Mouse (Mus musculus) liver, embryonic 11.5 days (tissue): ENCODE data around the gene Ahr. TPM values are rescaled to one million over a fixed set of nuclear protein-coding genes. Genes with fewer than 3 reads are reported as not detected.
A peak's percentile ranks its signal among the peaks of the same experiment; 100 is the strongest.

ENCODE experiments used
- ATAC-seq: fragments of 200-750 bp; cut with Nextera tagmentation; replicated peaks from 2 replicates; pipeline ENCODE4 v1.8.0; 2017; ENCODE audit warnings: moderate number of reproducible peaks, mild to moderate bottlenecking, moderate TSS enrichment, moderate library complexity; ENCODE audit not compliant: low FRiP score
- DNase-seq: peaks from one replicate; pipeline ENCODE4 v3.0.0-alpha.2; 2017; ENCODE audit warnings: low spot score
- H3K27ac ChIP-seq: fragments of 300-500 bp; sonication (generic); 2 replicates; pipeline ENCODE4 v1.5.1; 2014; ENCODE audit warnings: mild to moderate bottlenecking, low read depth, low read length, control low read depth
- H3K27me3 ChIP-seq: fragments of 300-500 bp; sonication (generic); replicated peaks from 2 replicates; pipeline ENCODE4 v1.6.1; 2014; ENCODE audit warnings: low read length, mixed read lengths; ENCODE audit not compliant: control insufficient read depth, insufficient read depth
- H3K36me3 ChIP-seq: fragments of 300-500 bp; sonication (generic); 2 replicates; pipeline ENCODE4 v1.6.1; 2014; ENCODE audit warnings: mild to moderate bottlenecking, low read length, moderate library complexity, mixed read lengths; ENCODE audit not compliant: control insufficient read depth, insufficient read depth
- H3K4me1 ChIP-seq: fragments of 300-500 bp; sonication (generic); replicated peaks from 2 replicates; pipeline ENCODE4 v1.6.1; 2014; ENCODE audit warnings: low read length, mixed read lengths; ENCODE audit not compliant: control insufficient read depth, insufficient read depth
- H3K4me2 ChIP-seq: fragments of 300-500 bp; sonication (generic); 2 replicates; pipeline ENCODE4 v1.6.1; 2014; ENCODE audit warnings: mild to moderate bottlenecking, control low read depth, moderate library complexity
- H3K4me3 ChIP-seq: fragments of 300-500 bp; sonication (generic); 2 replicates; pipeline ENCODE4 v1.5.1; 2014; ENCODE audit warnings: low read depth, low read length, control low read depth
- H3K9ac ChIP-seq: fragments of 300-500 bp; sonication (generic); 2 replicates; pipeline ENCODE4 v1.6.1; 2014; ENCODE audit warnings: low read depth, low read length, control low read depth
- H3K9me3 ChIP-seq: fragments of 300-500 bp; sonication (generic); 2 replicates; pipeline ENCODE4 v1.6.1; 2016; ENCODE audit warnings: low read length, inconsistent platforms, mixed read lengths; ENCODE audit not compliant: control insufficient read depth
- WGBS: fragments of 180-500 bp; shearing (Covaris S2); extraction: QIAGEN DNeasy Blood & Tissue Kit; methylation state at CpG from one replicate; pipeline ENCODE4 v1.1.7; 2014; 5-methylcytosine and 5-hydroxymethylcytosine counted together
- polyA plus RNA-seq: library from polyadenylated mRNA; unstranded; fragments of >200 nt; fragmentation: Nextera tagmentation; extraction: Ambion mirVana; gene quantifications from 2 replicates; pipeline ENCODE4 v1.2.1, GENCODE M21; 2014

Gene Ahr
- polyA plus RNA-seq, 1 experiment from 2014 or later, result 3.1 TPM

DNA sequence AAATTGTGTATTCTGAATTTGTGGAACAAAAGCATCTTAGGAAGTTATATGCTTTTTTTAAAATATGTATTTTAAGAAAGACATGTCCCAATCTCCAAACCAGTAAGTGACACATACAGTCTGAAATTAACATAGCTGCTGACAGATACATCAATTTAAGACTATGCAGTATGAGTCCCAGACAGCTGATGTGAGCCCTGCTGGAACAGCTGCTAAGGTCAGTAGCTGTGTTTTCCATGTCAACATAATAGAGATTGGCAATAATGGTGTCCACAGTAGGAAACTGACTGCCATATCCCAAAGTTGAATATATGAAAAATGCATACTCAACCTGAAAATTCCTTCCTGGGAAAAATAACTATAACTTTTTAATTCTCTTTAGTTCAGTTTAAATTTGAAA, 15.5 kb upstream of the Ahr start:
- H3K4me1 ChIP-seq, result no peaks in the 10 kb centered on the region
- no peak overlapping the region for H3K27ac ChIP-seq
- no peaks in the 10 kb centered on the region for H3K36me3 ChIP-seq
- no peak overlapping the region for H3K4me3 ChIP-seq
- H3K27me3 ChIP-seq, result no peaks in the 10 kb centered on the region
- H3K9me3 ChIP-seq, result no peaks in the 10 kb centered on the region
- ATAC-seq, result no peak
- no peak overlapping the region for H3K4me2 ChIP-seq
- DNase-seq, result no peak
- no peak overlapping the region for H3K9ac ChIP-seq

- no peaks in the 10 kb centered on the region for H3K27me3 ChIP-seq
- no peaks in the 10 kb centered on the region for H3K36me3 ChIP-seq
- no peaks in the 10 kb centered on the region for H3K4me1 ChIP-seq
- no peak overlapping the region for H3K4me3 ChIP-seq
- H3K9me3 ChIP-seq, result no peaks in the 10 kb centered on the region
- H3K4me2 ChIP-seq, result no peak overlapping the region
- no peak overlapping the region for H3K9ac ChIP-seq
- H3K27ac ChIP-seq, result no peak overlapping the region
- no peak for ATAC-seq
- no peak for DNase-seq
- 76% methylated on average over 3 of the region's 3 CpGs for WGBS
Measured at GRCm38 (mm10) chr12:35542836-35543235, 8.0 kb upstream of the Ahr start.

GRCm38 (mm10) chr12:35538843-35539242, 4.0 kb upstream of the Ahr start:
- Histone ChIP-seq H3K4me1 (no peaks in the 10 kb centered on the region), H3K4me3 (no peak overlapping the region), H3K9ac (no peak overlapping the region), H3K9me3 (no peaks in the 10 kb centered on the region), H3K27ac (no peak overlapping the region), H3K36me3 (no peaks in the 10 kb centered on the region), H3K27me3 (no peaks in the 10 kb centered on the region), H3K4me2 (no peak overlapping the region)
- DNase-seq (no peak), ATAC-seq (no peak)
- WGBS, result 42% methylated on average over 3 of the region's 3 CpGs

GRCm38 (mm10) chr12:35534114-35534753, 604 bp downstream of the Ahr start:
- Histone ChIP-seq H3K9ac (peak overlapping the region; percentile 73), H3K4me3 (peak overlapping the region; percentile 81), H3K9me3 (no peaks in the 10 kb centered on the region), H3K27ac (no peak overlapping the region), H3K4me1 (no peaks in the 10 kb centered on the region; the same call in 1 of the 2 replicates), H3K27me3 (no peaks in the 10 kb centered on the region), H3K4me2 (peak overlapping the region; percentile 99), H3K36me3 (no peaks in the 10 kb centered on the region)
- ATAC-seq (peak; percentile 57), DNase-seq (peak; percentile 58)
- 1% methylated on average over 49 of the region's 49 CpGs for WGBS

GRCm38 (mm10) chr12:35533748-35534113, 1.1 kb downstream of the Ahr start:
- Histone ChIP-seq H3K27ac (no peak overlapping the region), H3K4me1 (no peaks in the 10 kb centered on the region; the same call in 1 of the 2 replicates), H3K9ac (no peak overlapping the region; the same call in 1 of the 2 replicates), H3K9me3 (no peaks in the 10 kb centered on the region), H3K4me2 (peak overlapping the region; percentile 99), H3K4me3 (peak overlapping the region; percentile 81), H3K36me3 (no peaks in the 10 kb centered on the region), H3K27me3 (no peaks in the 10 kb centered on the region)
- ATAC-seq (no peak), DNase-seq (no peak)

GRCm38 (mm10) chr12:35533133-35533532, 1.7 kb downstream of the Ahr start:
- Histone ChIP-seq H3K9ac (no peak overlapping the region), H3K27ac (no peak overlapping the region), H3K27me3 (no peaks in the 10 kb centered on the region), H3K9me3 (no peaks in the 10 kb centered on the region), H3K4me3 (no peak overlapping the region), H3K36me3 (no peaks in the 10 kb centered on the region), H3K4me1 (no peaks in the 10 kb centered on the region; the same call in 1 of the 2 replicates), H3K4me2 (peak overlapping the region; percentile 20; the same call in 1 of the 2 replicates)
- ATAC-seq (no peak), DNase-seq (no peak)
- WGBS, result 53% methylated on average over 5 of the region's 5 CpGs

DNA sequence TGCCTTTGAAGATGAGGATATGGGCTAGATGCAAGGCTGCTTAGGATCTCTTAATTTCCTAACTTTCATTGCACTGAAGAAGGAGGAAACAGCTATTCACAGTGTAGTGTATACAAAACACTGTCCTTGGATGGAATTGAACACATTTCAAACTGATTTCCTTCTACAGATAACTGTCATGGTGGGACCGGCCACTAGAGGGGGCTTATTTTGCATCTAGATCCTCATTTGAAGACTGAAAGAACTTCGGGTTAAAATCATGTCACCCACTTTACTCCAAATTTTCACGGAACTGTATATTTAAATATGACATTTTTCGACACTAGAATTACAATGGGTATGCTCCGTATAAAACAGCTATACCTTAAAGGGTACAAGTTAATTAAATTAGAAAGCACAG, 2.7 kb downstream of the Ahr start:
- WGBS, result 13% methylated on average over 5 of the region's 5 CpGs
- peak overlapping the region; percentile 25; the same call in 1 of the 2 replicates for H3K4me2 ChIP-seq
- no peak for ATAC-seq

DNA sequence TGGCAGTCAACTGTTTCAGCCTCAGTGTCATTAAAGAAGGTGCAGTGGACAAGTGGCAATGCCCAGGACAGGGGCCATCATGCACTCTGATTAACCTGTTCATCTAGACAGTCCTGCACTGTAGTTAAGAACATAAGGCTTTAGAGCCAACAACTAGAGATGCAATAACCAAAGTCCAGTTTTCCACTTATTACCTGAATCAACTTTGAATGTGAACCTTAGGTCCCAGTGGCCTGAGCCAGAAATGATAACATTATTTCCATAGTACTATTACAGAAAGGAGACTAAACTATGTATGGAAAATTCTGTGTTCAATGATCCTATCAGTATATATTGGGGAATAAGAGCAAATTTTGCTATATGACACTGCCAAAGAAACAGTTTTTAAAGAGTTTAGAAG, 4.3 kb downstream of the Ahr start:
- Histone ChIP-seq H3K9me3 (no peaks in the 10 kb centered on the region), H3K9ac (no peak overlapping the region), H3K27me3 (no peaks in the 10 kb centered on the region), H3K4me1 (no peaks in the 10 kb centered on the region; the same call in 1 of the 2 replicates), H3K27ac (no peak overlapping the region), H3K36me3 (no peaks in the 10 kb centered on the region), H3K4me3 (no peak overlapping the region), H3K4me2 (no peak overlapping the region)
- ATAC-seq (no peak), DNase-seq (no peak)

More for the DNA sequence above, 2.7 kb downstream of the Ahr start:
- peak; percentile 55 for DNase-seq
- no peaks in the 10 kb centered on the region for H3K9me3 ChIP-seq
- no peaks in the 10 kb centered on the region; the same call in 1 of the 2 replicates for H3K4me1 ChIP-seq
- no peaks in the 10 kb centered on the region for H3K27me3 ChIP-seq
- H3K27ac ChIP-seq, result no peak overlapping the region
- no peaks in the 10 kb centered on the region for H3K36me3 ChIP-seq
- no peak overlapping the region for H3K9ac ChIP-seq
- H3K4me3 ChIP-seq, result no peak overlapping the region

- Histone ChIP-seq H3K27me3 (no peaks in the 10 kb centered on the region), H3K4me3 (no peak overlapping the region), H3K9me3 (no peaks in the 10 kb centered on the region), H3K36me3 (no peaks in the 10 kb centered on the region), H3K9ac (no peak overlapping the region), H3K27ac (no peak overlapping the region), H3K4me1 (no peaks in the 10 kb centered on the region; the same call in 1 of the 2 replicates), H3K4me2 (peak overlapping the region; percentile 30)
- no peak for DNase-seq
- WGBS, result 37% methylated on average over 6 of the region's 6 CpGs
- peak; percentile 90 for ATAC-seq
Measured at GRCm38 (mm10) chr12:35527429-35527828, 7.4 kb downstream of the Ahr start.
